Mouse (Mus musculus): Measurements from ENCODE around the gene Gabrb1.
"Not testable (repeated sequence)": the region's sequence is repeated elsewhere in the genome, so short reads cannot be mapped to it uniquely, and the experiment has no call there.

The Gabrb1 gene

GRCm38 (mm10) chr5:72036954-72037353 is 379.0 kb downstream of the Gabrb1 start:
- DNase-seq (ENCODE audit: low read depth) = no peak

GRCm38 (mm10) chr5:72043226-72044151 is 385.6 kb downstream of the Gabrb1 start:
- DNase-seq (ENCODE audit: low read depth) = no peak

DNA sequence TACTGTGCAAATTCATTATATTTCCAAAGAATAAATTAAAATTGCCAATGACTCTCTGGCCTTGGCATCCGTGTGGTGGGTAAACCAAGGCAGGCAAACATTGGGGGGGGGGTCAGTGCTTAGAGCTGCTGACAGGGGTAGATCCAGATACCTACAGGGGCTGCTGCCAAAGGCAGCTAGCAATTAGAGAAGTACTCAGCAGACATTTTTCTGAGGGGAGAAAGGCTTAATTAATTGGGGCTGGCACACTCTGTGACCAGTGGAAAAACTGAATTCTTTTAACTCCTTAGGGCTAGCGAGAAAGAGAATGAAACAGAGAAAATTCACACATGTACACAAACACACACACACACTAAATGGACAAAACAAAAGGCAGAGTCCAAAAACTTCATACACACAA is 388.3 kb downstream of the Gabrb1 start:
- DNase-seq (ENCODE audit: low read depth) = no peak

GRCm38 (mm10) chr5:72064079-72064478 is 406.2 kb downstream of the Gabrb1 start:
- DNase-seq (ENCODE audit: low read depth) = no peak

DNA sequence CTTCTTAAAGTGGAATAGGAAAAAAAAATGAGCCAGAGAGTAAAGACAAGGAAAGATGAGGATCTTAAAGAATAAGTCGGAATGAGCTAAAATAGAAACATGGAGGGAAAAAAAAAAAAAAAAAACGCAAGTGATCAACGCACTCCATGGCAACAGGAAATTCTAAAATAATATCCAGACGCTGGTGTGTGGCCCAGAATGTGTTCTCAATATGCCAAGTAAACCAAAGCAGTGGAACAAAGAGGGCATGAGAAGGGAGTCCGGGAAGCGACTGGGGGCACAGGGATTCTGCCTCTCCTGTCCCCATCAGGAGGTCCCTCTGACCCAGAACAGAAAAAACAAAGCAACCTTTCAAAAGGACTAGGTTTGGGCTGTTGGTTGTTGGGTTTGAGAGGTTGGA is 410.9 kb downstream of the Gabrb1 start:
- no peak for DNase-seq (ENCODE audit: low read depth)

GRCm38 (mm10) chr5:72069398-72069797 is 411.5 kb downstream of the Gabrb1 start:
- not testable (repeated sequence) for DNase-seq (ENCODE audit: low read depth)

DNA sequence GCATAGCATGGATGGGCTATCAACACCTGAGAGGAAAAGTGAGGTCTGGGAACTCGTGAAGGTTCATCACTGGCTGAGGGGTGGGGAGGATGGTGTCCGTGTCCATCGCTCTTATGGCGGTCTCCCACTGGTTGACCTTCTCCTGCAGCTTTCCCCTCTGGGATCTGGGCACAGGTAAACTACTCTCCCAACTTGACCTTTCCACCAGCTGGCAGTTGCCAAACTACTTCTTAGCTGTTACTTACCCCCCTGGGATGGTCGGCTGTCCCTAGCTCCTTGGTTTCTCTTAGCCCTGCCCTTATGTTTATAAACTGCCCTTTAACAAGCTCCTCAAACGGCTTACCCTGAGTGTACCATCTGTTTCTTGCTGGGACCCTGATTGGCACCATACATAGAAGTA is 418.9 kb downstream of the Gabrb1 start:
- DNase-seq (ENCODE audit: low read depth) = no peak

GRCm38 (mm10) chr5:72086518-72086917 is 428.6 kb downstream of the Gabrb1 start:
- DNase-seq (ENCODE audit: low read depth) = no peak

DNA sequence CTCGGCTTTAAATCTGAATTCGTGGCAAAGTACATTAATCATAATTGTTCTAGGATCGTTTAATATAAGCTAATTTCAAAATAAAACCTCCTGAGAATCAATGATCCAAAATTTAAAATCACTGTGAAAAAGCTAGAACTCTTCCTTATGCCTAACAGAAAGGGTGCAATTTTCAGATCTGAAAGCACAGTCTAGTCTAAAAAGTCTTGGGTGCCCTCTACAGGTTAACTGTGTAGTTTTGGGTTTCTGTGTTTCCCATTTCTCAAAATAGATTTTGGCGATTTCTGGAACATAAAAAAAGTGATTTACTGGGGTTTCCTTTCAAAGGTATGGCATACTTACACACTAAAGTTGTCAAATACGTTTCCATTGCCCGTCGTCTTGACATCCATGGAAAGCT is 436.7 kb downstream of the Gabrb1 start:
- DNase-seq (ENCODE audit: low read depth) = no peak

GRCm38 (mm10) chr5:72095015-72095414 is 437.1 kb downstream of the Gabrb1 start:
- DNase-seq (ENCODE audit: low read depth) = no peak

DNA sequence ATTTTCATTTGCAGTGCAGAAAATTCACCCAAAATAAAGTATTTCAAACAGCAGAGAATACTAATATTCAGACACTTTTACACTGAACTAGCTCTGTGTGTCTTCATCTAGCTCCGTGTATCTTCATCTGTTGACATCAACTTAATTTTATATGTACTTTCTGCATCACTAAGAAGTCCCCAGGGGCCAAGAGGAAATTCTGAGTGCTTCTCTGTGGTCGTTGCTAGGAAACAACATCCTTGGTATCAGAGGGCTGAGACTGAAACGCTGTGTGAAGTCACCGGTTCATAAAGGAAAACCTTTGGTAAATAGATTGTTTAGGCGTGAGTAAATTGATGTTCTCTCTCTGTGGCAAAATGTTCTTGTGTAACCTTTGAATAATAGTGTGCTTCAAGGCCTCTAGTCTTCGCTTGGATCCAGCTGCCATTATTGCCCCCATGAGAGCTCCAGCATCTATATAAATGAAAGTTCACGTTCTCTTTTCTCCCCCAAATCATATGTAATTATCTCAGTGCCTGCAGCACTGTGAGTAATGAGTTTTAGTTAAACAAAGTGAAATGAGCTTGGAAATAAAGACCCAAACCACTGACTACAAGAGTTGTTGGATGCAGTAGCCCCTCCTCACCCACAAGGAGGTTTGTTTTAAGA is 446.5 kb downstream of the Gabrb1 start:
- no peak for DNase-seq (ENCODE audit: low read depth)

- no peak for DNase-seq (ENCODE audit: low read depth)
Measured at GRCm38 (mm10) chr5:72122414-72123037, 464.6 kb downstream of the Gabrb1 start.

GRCm38 (mm10) chr5:72126681-72127080 is 468.8 kb downstream of the Gabrb1 start:
- DNase-seq (ENCODE audit: low read depth) = no peak

GRCm38 (mm10) chr5:72133906-72134305 is 476.0 kb downstream of the Gabrb1 start:
- DNase-seq (ENCODE audit: low read depth) = no peak

DNA sequence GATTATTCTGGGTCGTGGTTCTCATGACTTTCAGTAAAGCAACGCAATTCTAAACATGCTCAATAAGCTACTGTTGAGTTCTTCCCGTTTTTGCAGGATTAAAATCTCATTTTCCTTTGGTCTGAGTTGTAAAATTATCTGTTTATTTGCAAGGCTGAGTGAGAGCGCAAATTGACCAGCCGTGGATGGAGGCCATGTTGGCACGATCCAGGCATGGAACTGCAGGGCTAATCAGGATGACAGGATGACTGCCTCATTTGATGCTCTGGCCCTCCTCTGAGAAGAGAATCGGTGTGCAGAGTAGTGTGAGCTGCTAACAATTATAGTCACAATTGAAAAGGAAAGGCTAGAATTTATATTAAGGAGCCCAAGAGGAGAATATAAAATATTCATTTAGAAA is 480.3 kb downstream of the Gabrb1 start:
- no peak for DNase-seq (ENCODE audit: low read depth)

- no peak for DNase-seq (ENCODE audit: low read depth)
Measured at GRCm38 (mm10) chr5:72139619-72140018, 481.7 kb downstream of the Gabrb1 start.

DNA sequence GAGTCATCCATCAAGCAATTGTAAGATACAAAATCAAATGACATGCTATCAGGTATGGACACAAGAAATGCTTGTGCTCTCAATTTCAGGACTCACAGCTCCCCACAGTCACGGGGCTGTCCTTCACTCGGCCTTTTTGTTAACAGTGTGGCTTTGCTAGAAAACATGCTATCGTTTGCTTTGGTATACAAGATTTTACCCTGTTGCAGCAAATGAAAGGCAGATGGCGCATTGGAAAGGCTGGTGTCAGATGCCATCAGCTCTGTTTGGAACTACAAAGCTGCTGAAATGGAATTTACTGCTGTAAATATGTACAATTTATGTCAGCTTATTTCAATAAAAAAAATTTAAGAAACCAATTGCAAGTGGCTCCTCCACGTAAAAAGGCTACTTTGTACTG is 490.8 kb downstream of the Gabrb1 start:
- no peak for DNase-seq (ENCODE audit: low read depth)

DNA sequence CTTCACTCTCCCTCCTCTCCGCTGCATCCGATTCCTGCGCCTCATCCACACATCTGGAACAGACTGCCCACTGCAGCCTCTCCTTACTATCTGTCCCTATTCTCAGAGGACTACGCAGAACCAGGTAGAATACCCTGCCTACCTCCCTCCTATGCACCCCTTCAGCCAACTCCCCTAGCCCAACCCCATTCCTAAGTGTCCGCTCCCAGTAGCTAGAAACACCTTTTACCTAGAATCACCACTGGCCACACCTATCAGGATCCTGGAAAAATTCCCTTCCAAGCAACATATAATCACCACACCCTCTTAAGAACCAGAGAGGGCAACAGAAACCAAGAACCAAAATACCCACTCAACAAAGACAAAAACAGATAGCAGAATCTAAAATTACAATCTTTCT is 493.0 kb downstream of the Gabrb1 start:
- DNase-seq (ENCODE audit: low read depth) = no peak

GRCm38 (mm10) chr5:72155686-72156085 is 497.8 kb downstream of the Gabrb1 start:
- not testable (repeated sequence) for DNase-seq (ENCODE audit: low read depth)

- no peak for DNase-seq (ENCODE audit: low read depth)
Measured at GRCm38 (mm10) chr5:72156598-72156997, 498.7 kb downstream of the Gabrb1 start.

GRCm38 (mm10) chr5:72158667-72159066 is 500.8 kb downstream of the Gabrb1 start:
- DNase-seq (ENCODE audit: low read depth) = no peak

DNA sequence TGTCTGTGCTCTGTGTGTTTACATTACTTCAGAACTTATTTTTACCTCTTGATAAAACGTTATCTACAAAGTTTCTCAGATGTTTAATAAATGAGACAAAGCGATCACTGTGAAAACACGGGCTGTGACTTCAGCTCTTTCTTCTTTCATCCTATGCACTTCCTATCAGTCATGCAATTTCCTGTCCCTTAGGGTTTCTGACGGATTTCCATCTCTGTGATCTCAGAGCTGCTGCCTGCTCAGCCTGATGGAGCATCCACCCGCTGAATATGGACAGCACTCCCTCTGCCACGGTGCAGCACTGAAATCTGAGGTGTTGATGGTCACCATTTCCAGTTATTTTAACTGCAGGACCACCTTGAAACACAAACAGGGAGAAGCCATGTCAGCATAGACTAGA is 501.6 kb downstream of the Gabrb1 start:
- no peak for DNase-seq (ENCODE audit: low read depth)

All from c-Kit-positive CD71-negative TER-119-negative erythroid progenitor cells, embryonic 14.5 days (primary cell).